Mouse (Mus musculus) adrenal gland, adult 2 months (tissue): Measurements from ENCODE around the gene Cfap43. TPM values are rescaled to one million over a fixed set of nuclear protein-coding genes. Genes with fewer than 3 reads are reported as not detected.

Source experiments
- DNase-seq: peaks from one replicate; pipeline ENCODE4 v3.0.0; 2021
- polyA plus RNA-seq: library from polyadenylated mRNA; depleted of rRNA; stranded (reverse); fragments of >200 nt; gene quantifications from 2 replicates; pipeline ENCODE4 v1.2.3, GENCODE M21; 2012
- total RNA-seq, 2 experiments: library from RNA; stranded (reverse); gene quantifications; 2 replicates each; pipeline ENCODE4 v1.2.3; 2021

Cfap43 gene
- total and polyA plus RNA-seq, 3 experiments = not detected

- no peak for DNase-seq
Observed at GRCm38 (mm10) chr19:47885886-47886285, 33.2 kb downstream of the Cfap43 start.

GRCm38 (mm10) chr19:47885191-47885743 lies 33.8 kb downstream of the Cfap43 start:
- DNase-seq = no peak

- DNase-seq = no peak
Observed at GRCm38 (mm10) chr19:47884296-47885085, 34.6 kb downstream of the Cfap43 start.

GRCm38 (mm10) chr19:47882882-47883254 lies 36.2 kb downstream of the Cfap43 start:
- no peak for DNase-seq

- peak; percentile 76 for DNase-seq
Observed at GRCm38 (mm10) chr19:47882151-47882881, 36.8 kb downstream of the Cfap43 start.

GRCm38 (mm10) chr19:47881538-47881937 lies 37.5 kb downstream of the Cfap43 start:
- DNase-seq = no peak

- DNase-seq = no peak
Observed at GRCm38 (mm10) chr19:47876252-47876651, 42.8 kb downstream of the Cfap43 start.

GRCm38 (mm10) chr19:47871515-47871914 lies 47.6 kb downstream of the Cfap43 start:
- DNase-seq = no peak

- DNase-seq = no peak
Observed at GRCm38 (mm10) chr19:47870102-47870666, 48.9 kb downstream of the Cfap43 start.

- no peak for DNase-seq
Observed at GRCm38 (mm10) chr19:47869516-47869915, 49.6 kb downstream of the Cfap43 start.

- DNase-seq = no peak
Observed at GRCm38 (mm10) chr19:47868951-47869350, 50.1 kb downstream of the Cfap43 start.

- DNase-seq = no peak
Observed at GRCm38 (mm10) chr19:47867628-47868175, 51.4 kb downstream of the Cfap43 start.

GRCm38 (mm10) chr19:47865353-47865947 lies 53.6 kb downstream of the Cfap43 start, which contains the start of gene Gsto2:
Gsto2 (plus strand) TSS chr19:47865534.
- peak; percentile 96 for DNase-seq

GRCm38 (mm10) chr19:47864721-47865120 lies 54.4 kb downstream of the Cfap43 start:
- no peak for DNase-seq

GRCm38 (mm10) chr19:47864051-47864450 lies 55.0 kb downstream of the Cfap43 start:
- DNase-seq = no peak

GRCm38 (mm10) chr19:47862581-47862980 lies 56.5 kb downstream of the Cfap43 start:
- no peak for DNase-seq

GRCm38 (mm10) chr19:47859180-47859579 lies 59.9 kb downstream of the Cfap43 start:
- no peak for DNase-seq

GRCm38 (mm10) chr19:47857957-47858942 lies 60.8 kb downstream of the Cfap43 start:
- DNase-seq = no peak

GRCm38 (mm10) chr19:47854796-47855783 lies 64.0 kb downstream of the Cfap43 start, which contains the start of gene Gsto1:
Gsto1 (plus strand) TSS chr19:47854970.
- DNase-seq = peak; percentile 95
